ENCODE assay signal across 9 mouse cellular contexts in genomic region chr4:107979530-107979929, GRCm38 (mm10). TPM values are rescaled to one million over a fixed set of nuclear protein-coding genes. Genes with fewer than 3 reads are reported as not detected.
DNase-seq lines count a peak whose midpoint lies in the region; ATAC-seq and TF ChIP-seq lines count a peak whose summit lies in the region.
"Had no signal": no experiment of that assay in that cellular context is flagged by ENCODE, and none has a peak within 500 bp of the region (broad histone marks: within the 10 kb centered on the region; RNA-seq: fewer than 3 reads in every experiment).

No protein-coding gene starts in this region.

- TF ChIP-seq CTCF in kidney, postnatal 0 days (IDR thresholded peaks at IDR 0.05; ENCODE audit: low read depth): no peak

- no peaks in the 10 kb centered on the region for H3K4me1 ChIP-seq in forebrain, embryonic 15.5 days
- H3K4me1 ChIP-seq in forebrain, embryonic 10.5 days: peaks cover 20% of the 10 kb centered on the region
- H3K4me1 ChIP-seq in kidney, postnatal 0 days (replicated peaks; ENCODE audit: insufficient read depth, low read length): no peaks in the 10 kb centered on the region
- H3K4me1 ChIP-seq in midbrain, embryonic 10.5 days: peaks cover 16% of the 10 kb centered on the region

- H3K4me2 ChIP-seq in forebrain, embryonic 15.5 days (replicated peaks): no peak overlapping the region
- no peak overlapping the region for H3K4me2 ChIP-seq in kidney, postnatal 0 days (ENCODE audit: low read length)

- H3K9ac ChIP-seq in forebrain, embryonic 15.5 days (replicated peaks): no peak overlapping the region
- no peak overlapping the region for H3K9ac ChIP-seq in kidney, postnatal 0 days (ENCODE audit: low read depth, low read length)

- H3K27ac ChIP-seq in forebrain, embryonic 15.5 days (replicated peaks): peak overlapping the region; percentile 20; the same call in 1 of the 2 replicates
- H3K27ac ChIP-seq in forebrain, embryonic 10.5 days: no peak overlapping the region
- H3K27ac ChIP-seq in kidney, postnatal 0 days: peak overlapping the region; percentile 70; the same call in 1 of the 2 replicates
- no peak overlapping the region for H3K27ac ChIP-seq in midbrain, embryonic 10.5 days (replicated peaks)

- H3K4me3 ChIP-seq in forebrain, embryonic 15.5 days: no peak overlapping the region
- no peak overlapping the region for H3K4me3 ChIP-seq in forebrain, embryonic 10.5 days
- no peak overlapping the region for H3K4me3 ChIP-seq in kidney, postnatal 0 days (replicated peaks; ENCODE audit: low read depth, low read length)
- no peak overlapping the region for H3K4me3 ChIP-seq in midbrain, embryonic 10.5 days
- H3K4me3 ChIP-seq: erythroblast, embryonic 14.5 days had no signal

- 0 out of 2 replicates have a peak, but pooled peaks have one; percentile 53 for ATAC-seq in forebrain, embryonic 15.5 days (replicated peaks)
- no peak for ATAC-seq in kidney, postnatal 0 days (replicated peaks; ENCODE audit: low FRiP score, low read depth)

- 28% methylated on average over 2 of the region's 2 CpGs for WGBS in forebrain, embryonic 15.5 days
- 50% methylated on average over 2 of the region's 2 CpGs for WGBS in forebrain, embryonic 10.5 days
- 31% methylated on average over 2 of the region's 2 CpGs for WGBS in kidney, postnatal 0 days
- 36% methylated on average over 2 of the region's 2 CpGs for WGBS in midbrain, embryonic 10.5 days

- H3K9me3 ChIP-seq in forebrain, embryonic 15.5 days: no peaks in the 10 kb centered on the region
- H3K9me3 ChIP-seq in forebrain, embryonic 10.5 days: no peaks in the 10 kb centered on the region
- H3K9me3 ChIP-seq in kidney, postnatal 0 days (replicated peaks; ENCODE audit: low read length): no peaks in the 10 kb centered on the region
- no peaks in the 10 kb centered on the region for H3K9me3 ChIP-seq in midbrain, embryonic 10.5 days (replicated peaks)

- H3K36me3 ChIP-seq in forebrain, embryonic 15.5 days: no peaks in the 10 kb centered on the region
- no peaks in the 10 kb centered on the region for H3K36me3 ChIP-seq in forebrain, embryonic 10.5 days (replicated peaks)
- no peaks in the 10 kb centered on the region for H3K36me3 ChIP-seq in kidney, postnatal 0 days (ENCODE audit: insufficient read depth, low read length)
- no peaks in the 10 kb centered on the region for H3K36me3 ChIP-seq in midbrain, embryonic 10.5 days

- DNase-seq in forebrain, embryonic 10.5 days (ENCODE audit: extremely low spot score, low spot score): no peak
- DNase-seq in right cerebral cortex, adult 18-20 months: peak; percentile 44
- no peak for DNase-seq in right cerebral cortex, postnatal 36 days (ENCODE audit: low spot score in 2 of 2)
- DNase-seq in kidney, postnatal 0 days (ENCODE audit: low spot score): peak; percentile 75
- DNase-seq in right cerebral cortex, postnatal 25 days: peak; percentile 49
- no peak for DNase-seq in midbrain, embryonic 10.5 days (ENCODE audit: low spot score)
- no peak for DNase-seq in frontal cortex, postnatal 14 days (ENCODE audit: low spot score in 2 of 2)

- no peaks in the 10 kb centered on the region for H3K27me3 ChIP-seq in forebrain, embryonic 15.5 days
- peaks cover 8% of the 10 kb centered on the region; the same call in 1 of the 2 replicates for H3K27me3 ChIP-seq in forebrain, embryonic 10.5 days (ENCODE audit: poor library complexity, severe bottlenecking)
- no peaks in the 10 kb centered on the region for H3K27me3 ChIP-seq in kidney, postnatal 0 days (ENCODE audit: insufficient read depth, low read length)
- no peaks in the 10 kb centered on the region for H3K27me3 ChIP-seq in midbrain, embryonic 10.5 days (ENCODE audit: low read depth, poor library complexity, severe bottlenecking)

RNA-seq across cellular contexts. Expression of gene Slc1a7, which starts 11.4 kb away (rescaled TPM):
- polyA plus RNA-seq in forebrain, embryonic 15.5 days (2015; fragmentation: Nextera tagmentation; extraction: Ambion mirVana): 0.05 TPM in 1 of 2 replicates, not detected in the other
- 0.06 TPM in 1 of 2 replicates, not detected in the other for polyA plus RNA-seq in forebrain, embryonic 10.5 days (2016; fragmentation: Nextera tagmentation; extraction: Ambion mirVana)
- polyA plus RNA-seq in kidney, postnatal 0 days (2015; fragmentation: Nextera tagmentation; extraction: Ambion mirVana): 0.05 TPM in 1 of 2 replicates, not detected in the other
- polyA plus RNA-seq in midbrain, embryonic 10.5 days (2016; fragmentation: Nextera tagmentation; extraction: Ambion mirVana): 0.07 TPM in 1 of 2 replicates, not detected in the other
- polyA plus RNA-seq: erythroblast, embryonic 14.5 days had no signal

RNA-seq across cellular contexts. Expression of gene Cpt2, which starts 56.1 kb away (rescaled TPM):
- 13.2 and 13.7 TPM in 2 replicates for polyA plus RNA-seq in forebrain, embryonic 15.5 days (2015; fragmentation: Nextera tagmentation; extraction: Ambion mirVana)
- 36.4 and 41.3 TPM in 2 replicates for polyA plus RNA-seq in forebrain, embryonic 10.5 days (2016; fragmentation: Nextera tagmentation; extraction: Ambion mirVana)
- 82.8 and 94.0 TPM in 2 replicates for polyA plus RNA-seq in kidney, postnatal 0 days (2015; fragmentation: Nextera tagmentation; extraction: Ambion mirVana)
- 37.4 and 39.1 TPM in 2 replicates for polyA plus RNA-seq in midbrain, embryonic 10.5 days (2016; fragmentation: Nextera tagmentation; extraction: Ambion mirVana)

Comparison
In these comparisons a context has a peak if more than half of its experiments do, and no peak if none do; other contexts are left out.
1. H3K27ac ChIP-seq: peak in forebrain, embryonic 15.5 days (single experiment) and kidney, postnatal 0 days (single experiment); none in forebrain, embryonic 10.5 days (single experiment) and midbrain, embryonic 10.5 days (single experiment).
2. DNase-seq: peak in right cerebral cortex, adult 18-20 months (single experiment), kidney, postnatal 0 days (single experiment) and right cerebral cortex, postnatal 25 days (single experiment); none in forebrain, embryonic 10.5 days (single experiment), right cerebral cortex, postnatal 36 days (0 of 2), midbrain, embryonic 10.5 days (single experiment) and frontal cortex, postnatal 14 days (0 of 2).